Mouse (Mus musculus) midbrain, embryonic 14.5 days (tissue): ENCODE measurements around the gene Slc16a11. TPM values are rescaled to one million over a fixed set of nuclear protein-coding genes. Genes with fewer than 3 reads are reported as not detected.
A peak's percentile ranks its signal among the peaks of the same experiment; 100 is the strongest.

Experiments used
- ATAC-seq: fragments of 200-750 bp; cut with Nextera tagmentation; 2 replicates; pipeline ENCODE4 v1.8.0; 2017; ENCODE audit warnings: moderate number of reproducible peaks, moderate library complexity; ENCODE audit not compliant: low FRiP score, low TSS enrichment
- DNase-seq: peaks from one replicate; pipeline ENCODE4 v3.0.0-alpha.2; 2015
- H3K27ac ChIP-seq: fragments of 300-500 bp; sonication (generic); replicated peaks from 2 replicates; pipeline ENCODE4 v1.5.1; 2014; ENCODE audit warnings: mild to moderate bottlenecking, low read depth, low read length, moderate library complexity
- H3K27me3 ChIP-seq: fragments of 300-500 bp; sonication (generic); 2 replicates; pipeline ENCODE4 v1.6.1; 2014; ENCODE audit warnings: low read length, control low read depth, mixed read lengths; ENCODE audit not compliant: control insufficient read depth, insufficient read depth
- H3K36me3 ChIP-seq: fragments of 300-500 bp; sonication (generic); 2 replicates; pipeline ENCODE4 v1.6.1; 2014; ENCODE audit warnings: low read length, control low read depth; ENCODE audit not compliant: control insufficient read depth, insufficient read depth
- H3K4me1 ChIP-seq: fragments of 300-500 bp; sonication (generic); 2 replicates; pipeline ENCODE4 v1.6.1; 2014; ENCODE audit warnings: mild to moderate bottlenecking, antibody characterized with exemption, low read length, control low read depth; ENCODE audit not compliant: control insufficient read depth, insufficient read depth
- H3K4me2 ChIP-seq: fragments of 300-500 bp; sonication (generic); 2 replicates; pipeline ENCODE4 v1.6.1; 2014; ENCODE audit warnings: mild to moderate bottlenecking, low read length, moderate library complexity
- H3K4me3 ChIP-seq: fragments of 300-500 bp; sonication (generic); replicated peaks from 2 replicates; pipeline ENCODE4 v1.5.1; 2014; ENCODE audit warnings: low read depth, low read length
- H3K9ac ChIP-seq: fragments of 300-500 bp; sonication (generic); replicated peaks from 2 replicates; pipeline ENCODE4 v1.6.1; 2014; ENCODE audit warnings: mild to moderate bottlenecking, low read length, moderate library complexity
- H3K9me3 ChIP-seq: fragments of 300-500 bp; sonication (generic); 2 replicates; pipeline ENCODE4 v1.6.1; 2016; ENCODE audit warnings: low read length, control low read depth, mixed read lengths; ENCODE audit not compliant: control insufficient read depth
- WGBS: fragments of 180-500 bp; shearing (Covaris S2); extraction: QIAGEN DNeasy Blood & Tissue Kit; methylation state at CpG from one replicate; pipeline ENCODE4 v1.1.7; 2014; 5-methylcytosine and 5-hydroxymethylcytosine counted together
- polyA plus RNA-seq: library from polyadenylated mRNA; unstranded; fragments of >200 nt; fragmentation: Nextera tagmentation; extraction: Ambion mirVana; gene quantifications from 2 replicates; pipeline ENCODE4 v1.2.1, GENCODE M21; 2014

The Slc16a11 gene
- polyA plus RNA-seq, 1 experiment from 2014 or later: 1.5 TPM

DNA sequence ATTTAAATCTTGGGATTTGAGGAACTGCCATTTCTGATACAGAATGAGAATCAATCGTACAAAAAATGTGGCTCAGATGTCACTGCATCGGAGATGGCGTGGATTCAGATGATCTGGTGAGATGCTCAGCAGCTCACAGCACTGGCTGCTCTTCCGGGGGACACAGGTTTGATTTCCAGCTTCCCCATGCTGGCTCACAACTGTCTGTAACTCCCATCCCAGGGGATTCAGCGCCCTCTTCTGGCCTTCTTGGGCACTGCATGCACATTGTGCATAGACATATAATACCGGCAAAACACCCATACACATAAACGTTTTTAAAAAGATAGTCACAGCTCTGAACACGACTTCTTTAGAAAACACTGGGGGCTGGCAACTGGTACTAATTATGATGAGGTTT, 34.9 kb upstream of the Slc16a11 start:
- Histone ChIP-seq H3K4me2 (no peak overlapping the region), H3K4me1 (no peaks in the 10 kb centered on the region), H3K9me3 (no peaks in the 10 kb centered on the region), H3K4me3 (no peak overlapping the region), H3K36me3 (no peaks in the 10 kb centered on the region), H3K27ac (no peak overlapping the region), H3K27me3 (no peaks in the 10 kb centered on the region), H3K9ac (no peak overlapping the region)
- WGBS: 73% methylated on average over 8 of the region's 8 CpGs
- DNase-seq: no peak
- ATAC-seq: no peak

GRCm38 (mm10) chr11:70178311-70178710, 34.2 kb upstream of the Slc16a11 start:
- no peaks in the 10 kb centered on the region for H3K9me3 ChIP-seq
- DNase-seq (no peak), ATAC-seq (no peak)
- no peak overlapping the region for H3K4me2 ChIP-seq
- no peaks in the 10 kb centered on the region for H3K36me3 ChIP-seq
- H3K27me3 ChIP-seq: no peaks in the 10 kb centered on the region
- H3K4me3 ChIP-seq: no peak overlapping the region
- H3K27ac ChIP-seq: no peak overlapping the region
- no peak overlapping the region for H3K9ac ChIP-seq
- WGBS: 88% methylated on average over 11 of the region's 11 CpGs
- H3K4me1 ChIP-seq: no peaks in the 10 kb centered on the region

GRCm38 (mm10) chr11:70178756-70179155, 33.8 kb upstream of the Slc16a11 start:
- no peak overlapping the region for H3K4me2 ChIP-seq
- H3K4me3 ChIP-seq: no peak overlapping the region
- WGBS: 83% methylated on average over 11 of the region's 11 CpGs
- H3K4me1 ChIP-seq: no peaks in the 10 kb centered on the region
- H3K9me3 ChIP-seq: no peaks in the 10 kb centered on the region
- H3K9ac ChIP-seq: no peak overlapping the region
- H3K36me3 ChIP-seq: no peaks in the 10 kb centered on the region
- H3K27ac ChIP-seq: no peak overlapping the region
- ATAC-seq (no peak), DNase-seq (no peak)
- no peaks in the 10 kb centered on the region for H3K27me3 ChIP-seq

DNA sequence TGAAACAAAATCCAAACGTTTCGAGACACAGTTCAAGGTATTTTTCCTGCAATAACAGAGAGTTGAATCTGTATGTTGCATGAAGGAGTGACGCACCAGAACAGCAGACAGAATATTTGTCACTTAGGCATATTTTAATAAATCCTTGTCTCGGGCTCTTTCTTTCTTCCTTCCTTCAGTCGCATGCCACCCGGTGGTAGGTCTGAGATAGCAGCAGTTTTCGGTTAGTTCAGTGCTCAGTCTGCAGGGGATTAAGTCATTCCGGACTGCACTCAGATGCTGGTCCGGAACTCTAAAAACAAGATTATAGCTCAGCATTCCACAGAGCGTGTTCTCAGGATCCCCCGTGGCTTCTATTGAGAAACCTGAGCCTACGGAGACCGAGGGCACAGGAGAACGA, 33.2 kb upstream of the Slc16a11 start:
- WGBS: 23% methylated on average over 14 of the region's 14 CpGs
- H3K36me3 ChIP-seq: no peaks in the 10 kb centered on the region
- no peak for ATAC-seq
- H3K4me3 ChIP-seq: no peak overlapping the region
- H3K4me2 ChIP-seq: 0 out of 2 replicates have a peak overlapping the region, but pooled peaks have one; percentile 5
- no peak overlapping the region for H3K9ac ChIP-seq
- peak; percentile 77 for DNase-seq
- H3K27me3 ChIP-seq: no peaks in the 10 kb centered on the region
- H3K4me1 ChIP-seq: no peaks in the 10 kb centered on the region
- H3K9me3 ChIP-seq: no peaks in the 10 kb centered on the region
- H3K27ac ChIP-seq: no peak overlapping the region

GRCm38 (mm10) chr11:70180496-70180895, 32.1 kb upstream of the Slc16a11 start:
- Histone ChIP-seq H3K36me3 (no peaks in the 10 kb centered on the region), H3K4me2 (no peak overlapping the region), H3K4me1 (no peaks in the 10 kb centered on the region), H3K27ac (no peak overlapping the region), H3K9me3 (no peaks in the 10 kb centered on the region), H3K9ac (no peak overlapping the region), H3K27me3 (no peaks in the 10 kb centered on the region), H3K4me3 (no peak overlapping the region)
- WGBS: 90% methylated on average over 4 of the region's 4 CpGs
- ATAC-seq (no peak), DNase-seq (no peak)

DNA sequence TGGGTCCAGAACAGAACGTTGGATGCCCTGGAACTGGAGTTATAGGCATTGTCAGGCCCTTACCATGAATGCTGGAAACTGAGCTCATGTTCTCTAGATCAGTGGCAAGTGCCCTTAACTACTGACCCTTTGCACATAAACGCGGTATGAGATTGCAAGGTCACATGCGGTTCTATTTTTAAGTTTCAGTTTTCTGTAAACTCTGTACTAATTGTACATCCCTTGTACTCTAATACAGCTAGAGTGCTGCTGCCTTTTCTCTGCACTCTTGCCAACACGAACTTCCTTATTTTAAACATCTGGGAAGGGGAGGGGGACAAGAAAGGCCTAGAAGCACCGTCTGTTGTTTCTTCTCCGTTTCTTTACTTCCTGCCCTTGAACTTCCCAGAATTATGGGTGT, 27.4 kb upstream of the Slc16a11 start:
- no peaks in the 10 kb centered on the region for H3K4me1 ChIP-seq
- no peaks in the 10 kb centered on the region for H3K9me3 ChIP-seq
- H3K27me3 ChIP-seq: no peaks in the 10 kb centered on the region
- no peak for DNase-seq
- 79% methylated on average over 7 of the region's 7 CpGs for WGBS
- H3K9ac ChIP-seq: no peak overlapping the region
- H3K36me3 ChIP-seq: no peaks in the 10 kb centered on the region
- H3K4me3 ChIP-seq: no peak overlapping the region
- H3K4me2 ChIP-seq: no peak overlapping the region
- ATAC-seq: no peak
- H3K27ac ChIP-seq: no peak overlapping the region

GRCm38 (mm10) chr11:70189319-70190134, 23.0 kb upstream of the Slc16a11 start:
- H3K27me3 ChIP-seq: no peaks in the 10 kb centered on the region
- DNase-seq (no peak), ATAC-seq (no peak)
- H3K4me2 ChIP-seq: no peak overlapping the region
- H3K4me3 ChIP-seq: no peak overlapping the region
- H3K9ac ChIP-seq: no peak overlapping the region
- no peaks in the 10 kb centered on the region for H3K9me3 ChIP-seq
- no peak overlapping the region for H3K27ac ChIP-seq
- no peaks in the 10 kb centered on the region for H3K36me3 ChIP-seq
- H3K4me1 ChIP-seq: no peaks in the 10 kb centered on the region
- 87% methylated on average over 28 of the region's 28 CpGs for WGBS

DNA sequence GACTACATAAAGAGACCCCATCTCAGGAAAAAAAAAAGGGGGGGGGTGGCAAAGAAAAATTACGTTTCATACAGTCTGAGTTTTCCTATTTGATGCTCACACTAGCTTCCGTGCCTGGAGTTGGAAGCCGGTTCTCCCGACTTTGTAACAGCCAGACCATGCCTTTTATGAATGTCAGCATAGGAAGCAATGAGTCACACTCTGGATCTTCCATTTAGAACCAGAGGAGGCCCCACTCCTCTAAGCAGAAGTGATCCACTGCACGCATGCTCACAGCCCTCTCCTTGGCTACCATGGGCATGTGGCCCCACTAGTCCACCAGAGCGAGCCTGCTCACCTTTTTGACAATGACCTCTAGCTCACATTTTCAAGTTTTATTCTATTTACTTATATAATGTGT, 21.4 kb upstream of the Slc16a11 start:
- Histone ChIP-seq H3K9me3 (no peaks in the 10 kb centered on the region), H3K4me1 (no peaks in the 10 kb centered on the region), H3K27ac (no peak overlapping the region), H3K9ac (no peak overlapping the region), H3K4me2 (no peak overlapping the region), H3K4me3 (no peak overlapping the region), H3K36me3 (no peaks in the 10 kb centered on the region), H3K27me3 (no peaks in the 10 kb centered on the region)
- ATAC-seq: no peak
- WGBS: 86% methylated on average over 6 of the region's 6 CpGs
- no peak for DNase-seq

- H3K9ac ChIP-seq: no peak overlapping the region
- H3K4me3 ChIP-seq: no peak overlapping the region
- no peaks in the 10 kb centered on the region for H3K27me3 ChIP-seq
- H3K4me2 ChIP-seq: no peak overlapping the region
- 82% methylated on average over 4 of the region's 4 CpGs for WGBS
- no peaks in the 10 kb centered on the region for H3K9me3 ChIP-seq
- ATAC-seq: no peak
- no peaks in the 10 kb centered on the region for H3K4me1 ChIP-seq
- no peak for DNase-seq
- H3K36me3 ChIP-seq: no peaks in the 10 kb centered on the region
- no peak overlapping the region for H3K27ac ChIP-seq
Measured at GRCm38 (mm10) chr11:70192157-70192556, 20.4 kb upstream of the Slc16a11 start.
